Mouse (Mus musculus) megakaryocyte, embryonic 14.5 days (primary cell): ENCODE measurements at regions not wholly inside any gene's neighbourhood (a gene's known extent, or its start where the extent isn't known, plus 50 kb on each side); places are given as distances from the start of the nearest gene placed in this dataset.

Experiments used
- FLI1 ChIP-seq: IDR thresholded peaks from 2 replicates; pipeline ENCODE4 v1.6.1; 2012; ENCODE audit warnings: low read length, inconsistent platforms, mixed read lengths
- GATA1 ChIP-seq: IDR thresholded peaks from 3 replicates; pipeline ENCODE4 v1.6.1; 2012; ENCODE audit warnings: mixed read lengths, low read length, inconsistent platforms, borderline replicate concordance

GRCm38 (mm10) chr2:159281558-159282320, 487.1 kb downstream of the Dhx35 start:
- TF ChIP-seq GATA1: no peak
- no peak for TF ChIP-seq FLI1
